Mouse (Mus musculus) limb, embryonic 14.5 days (tissue): ENCODE measurements around the gene Grm1. TPM values are rescaled to one million over a fixed set of nuclear protein-coding genes. Genes with fewer than 3 reads are reported as not detected.

ENCODE experiments used
- ATAC-seq: fragments of 200-750 bp; cut with Nextera tagmentation; 2 replicates; pipeline ENCODE4 v1.8.0; 2017; ENCODE audit warnings: low read depth, moderate number of reproducible peaks, moderate TSS enrichment; ENCODE audit not compliant: low FRiP score
- DNase-seq: peaks from one replicate; pipeline ENCODE4 v3.0.0-alpha.2; 2015; ENCODE audit warnings: low spot score
- H3K27ac ChIP-seq: fragments of 300-500 bp; sonication (generic); replicated peaks from 2 replicates; pipeline ENCODE4 v1.5.1; 2014; ENCODE audit warnings: low read depth, mild to moderate bottlenecking, low read length, moderate library complexity, mixed read lengths
- H3K27me3 ChIP-seq: fragments of 300-500 bp; sonication (generic); 2 replicates; pipeline ENCODE4 v1.6.1; 2014; ENCODE audit warnings: low read length, mixed read lengths; ENCODE audit not compliant: control insufficient read depth, insufficient read depth
- H3K36me3 ChIP-seq: fragments of 300-500 bp; sonication (generic); 2 replicates; pipeline ENCODE4 v1.6.1; 2014; ENCODE audit warnings: mild to moderate bottlenecking, low read length, moderate library complexity, mixed read lengths; ENCODE audit not compliant: control insufficient read depth, insufficient read depth
- H3K4me1 ChIP-seq: fragments of 300-500 bp; sonication (generic); 2 replicates; pipeline ENCODE4 v1.6.1; 2014; ENCODE audit warnings: antibody characterized with exemption, low read length, mixed read lengths; ENCODE audit not compliant: control insufficient read depth, insufficient read depth
- H3K4me2 ChIP-seq: fragments of 300-500 bp; sonication (generic); replicated peaks from 2 replicates; pipeline ENCODE4 v1.6.1; 2014; ENCODE audit warnings: low read depth, mild to moderate bottlenecking, low read length, moderate library complexity; ENCODE audit not compliant: severe bottlenecking
- H3K4me3 ChIP-seq: fragments of 300-500 bp; sonication (generic); replicated peaks from 2 replicates; pipeline ENCODE4 v1.5.1; 2014; ENCODE audit warnings: low read length
- H3K9ac ChIP-seq: fragments of 300-500 bp; sonication (generic); 2 replicates; pipeline ENCODE4 v1.6.1; 2014; ENCODE audit warnings: mild to moderate bottlenecking, low read depth, low read length, moderate library complexity; ENCODE audit not compliant: severe bottlenecking
- H3K9me3 ChIP-seq: fragments of 300-500 bp; sonication (generic); 2 replicates; pipeline ENCODE4 v1.6.1; 2016; ENCODE audit warnings: low read length; ENCODE audit not compliant: control insufficient read depth
- POLR2A ChIP-seq: fragments of 200-500 bp; IDR thresholded peaks from 2 replicates; pipeline ENCODE4 v1.8.0; 2012; ENCODE audit warnings: inconsistent platforms, mild to moderate bottlenecking, moderate library complexity, borderline replicate concordance; ENCODE audit not compliant: insufficient read depth, insufficient read length; ENCODE audit errors: extremely low read depth
- whole genome bisulfite sequencing: fragments of 180-500 bp; shearing (Covaris S2); extraction: QIAGEN DNeasy Blood & Tissue Kit; methylation state at CpG from one replicate; pipeline ENCODE4 v1.1.7; 2014; 5-methylcytosine and 5-hydroxymethylcytosine counted together
- polyA plus RNA-seq, 2 experiments: library from polyadenylated mRNA; depleted of rRNA in 1 of 2; stranded (reverse) in 1 of 2; unstranded in 1 of 2; fragments of >200 nt; fragmentation: Nextera tagmentation in 1 of 2; extraction: Ambion mirVana in 1 of 2; gene quantifications; 2 replicates each; pipeline versions ENCODE4 v1.2.1 to v1.2.3; 2012 to 2014

The Grm1 gene
- polyA plus RNA-seq, 2 experiments: 0.08 to 0.19 TPM

- TF ChIP-seq POLR2A: no peak
- H3K36me3 ChIP-seq: no peaks in the 10 kb centered on the region
- DNase-seq (no peak), ATAC-seq (no peak)
- H3K4me2 ChIP-seq: no peak overlapping the region
- no peaks in the 10 kb centered on the region for H3K9me3 ChIP-seq
- no peak overlapping the region for H3K9ac ChIP-seq
- no peaks in the 10 kb centered on the region for H3K4me1 ChIP-seq
- H3K27ac ChIP-seq: no peak overlapping the region
- WGBS: 91% methylated on average over 5 of the region's 5 CpGs
- no peak overlapping the region for H3K4me3 ChIP-seq
- H3K27me3 ChIP-seq: no peaks in the 10 kb centered on the region
Observed at GRCm38 (mm10) chr10:10741314-10741713, 340.8 kb downstream of the Grm1 start.

- Histone ChIP-seq H3K27me3 (no peaks in the 10 kb centered on the region), H3K36me3 (no peaks in the 10 kb centered on the region), H3K9ac (no peak overlapping the region), H3K4me2 (no peak overlapping the region), H3K9me3 (no peaks in the 10 kb centered on the region), H3K4me1 (no peaks in the 10 kb centered on the region), H3K4me3 (no peak overlapping the region), H3K27ac (no peak overlapping the region)
- DNase-seq (no peak), ATAC-seq (no peak)
- WGBS: 82% methylated on average over 3 of the region's 3 CpGs
- TF ChIP-seq POLR2A: no peak
Observed at GRCm38 (mm10) chr10:10740729-10741128, 341.4 kb downstream of the Grm1 start.

GRCm38 (mm10) chr10:10737041-10737681 lies 345.0 kb downstream of the Grm1 start:
- no peak overlapping the region for H3K27ac ChIP-seq
- peak; percentile 60; the same call in 1 of the 2 replicates for ATAC-seq
- no peak for TF ChIP-seq POLR2A
- no peak overlapping the region for H3K9ac ChIP-seq
- H3K27me3 ChIP-seq: no peaks in the 10 kb centered on the region
- no peak overlapping the region for H3K4me2 ChIP-seq
- H3K4me3 ChIP-seq: no peak overlapping the region
- no peaks in the 10 kb centered on the region for H3K9me3 ChIP-seq
- peak; percentile 73 for DNase-seq
- no peaks in the 10 kb centered on the region for H3K4me1 ChIP-seq
- H3K36me3 ChIP-seq: no peaks in the 10 kb centered on the region
- 41% methylated on average over 1 of the region's 1 CpGs for WGBS

GRCm38 (mm10) chr10:10734561-10734960 lies 347.6 kb downstream of the Grm1 start:
- no peak for TF ChIP-seq POLR2A

GRCm38 (mm10) chr10:10733092-10733491 lies 349.1 kb downstream of the Grm1 start:
- Histone ChIP-seq H3K36me3 (no peaks in the 10 kb centered on the region), H3K27me3 (no peaks in the 10 kb centered on the region), H3K9ac (no peak overlapping the region), H3K4me2 (no peak overlapping the region), H3K9me3 (no peaks in the 10 kb centered on the region), H3K4me1 (no peaks in the 10 kb centered on the region), H3K4me3 (no peak overlapping the region), H3K27ac (no peak overlapping the region)
- TF ChIP-seq POLR2A: no peak
- WGBS: 77% methylated on average over 5 of the region's 5 CpGs
- no peak for DNase-seq
- ATAC-seq: no peak

More at GRCm38 (mm10) chr10:10734561-10734960, 347.6 kb downstream of the Grm1 start:
- no peak for DNase-seq
- Histone ChIP-seq H3K4me1 (no peaks in the 10 kb centered on the region), H3K4me3 (no peak overlapping the region), H3K9ac (no peak overlapping the region), H3K36me3 (no peaks in the 10 kb centered on the region), H3K27me3 (no peaks in the 10 kb centered on the region), H3K9me3 (no peaks in the 10 kb centered on the region), H3K4me2 (no peak overlapping the region), H3K27ac (no peak overlapping the region)
- ATAC-seq: no peak
- 56% methylated on average over 5 of the region's 5 CpGs for WGBS
